Mouse (Mus musculus) cortical plate, adult 2 months (tissue): ENCODE results near the gene Dok5. TPM values are rescaled to one million over a fixed set of nuclear protein-coding genes. Genes with fewer than 3 reads are reported as not detected.

ENCODE experiments used
- H3K27ac ChIP-seq: fragments of 200-500 bp; 2 replicates; pipeline ENCODE4 v1.5.1; 2012; ENCODE audit warnings: low read length, control low read depth, inconsistent platforms; ENCODE audit not compliant: insufficient read depth
- H3K4me1 ChIP-seq: fragments of 200-500 bp; 2 replicates; pipeline ENCODE4 v1.6.1; 2011; ENCODE audit warnings: low read length; ENCODE audit not compliant: control insufficient read depth, insufficient read depth
- H3K4me3 ChIP-seq: fragments of 200-500 bp; 2 replicates; pipeline ENCODE4 v1.5.1; 2011; ENCODE audit warnings: mild to moderate bottlenecking, low read length, control low read depth; ENCODE audit not compliant: insufficient read depth
- CTCF ChIP-seq: fragments of 200-500 bp; IDR thresholded peaks from 2 replicates; pipeline ENCODE4 v1.5.1; 2011; ENCODE audit warnings: mild to moderate bottlenecking, control low read depth, low read length; ENCODE audit not compliant: insufficient read depth; ENCODE audit errors: extremely low read depth
- POLR2A ChIP-seq: fragments of 200-500 bp; IDR thresholded peaks from 2 replicates; pipeline ENCODE4 v1.6.1; 2011; ENCODE audit warnings: mild to moderate bottlenecking, low read length, control low read depth; ENCODE audit not compliant: insufficient read depth; ENCODE audit errors: extremely low read depth
- polyA plus RNA-seq: library from polyadenylated mRNA; depleted of rRNA; stranded (reverse); fragments of >200 nt; gene quantifications from 2 replicates; pipeline ENCODE4 v1.2.3, GENCODE M21; 2012

Dok5 gene
- polyA plus RNA-seq, 1 experiment = 32.9 TPM

- no peak overlapping the region for H3K27ac ChIP-seq
- TF ChIP-seq CTCF (peak; percentile 24; the same call in 1 of the 2 replicates), POLR2A (no peak)
- H3K4me3 ChIP-seq = no peak overlapping the region
- 0 out of 2 replicates have a peak, but pooled peaks cover 2% of the 10 kb centered on the region for H3K4me1 ChIP-seq
These were observed 132.4 kb downstream of the Dok5 start for GRCm38 (mm10) chr2:170864043-170864442.

- H3K27ac ChIP-seq = no peak overlapping the region
- TF ChIP-seq CTCF = no peak
- no peak for TF ChIP-seq POLR2A
- no peak overlapping the region for H3K4me3 ChIP-seq
- H3K4me1 ChIP-seq = 0 out of 2 replicates have a peak, but pooled peaks cover 2% of the 10 kb centered on the region
These were observed 133.2 kb downstream of the Dok5 start for GRCm38 (mm10) chr2:170864820-170865219.

GRCm38 (mm10) chr2:170870566-170870965, 139.0 kb downstream of the Dok5 start:
- Histone ChIP-seq H3K4me1 (0 out of 2 replicates have a peak, but pooled peaks cover 2% of the 10 kb centered on the region), H3K4me3 (no peak overlapping the region), H3K27ac (no peak overlapping the region)
- no peak for TF ChIP-seq POLR2A

GRCm38 (mm10) chr2:170871469-170871868, 139.9 kb downstream of the Dok5 start:
- Histone ChIP-seq H3K27ac (no peak overlapping the region), H3K4me1 (0 out of 2 replicates have a peak, but pooled peaks cover 2% of the 10 kb centered on the region), H3K4me3 (no peak overlapping the region)
- TF ChIP-seq POLR2A = no peak
- TF ChIP-seq CTCF = no peak

GRCm38 (mm10) chr2:170873382-170873781, 141.8 kb downstream of the Dok5 start:
- TF ChIP-seq CTCF (peak; percentile 88), POLR2A (no peak)
- Histone ChIP-seq H3K27ac (no peak overlapping the region), H3K4me1 (0 out of 2 replicates have a peak, but pooled peaks cover 2% of the 10 kb centered on the region), H3K4me3 (no peak overlapping the region)

GRCm38 (mm10) chr2:170877515-170877914, 145.9 kb downstream of the Dok5 start:
- H3K4me3 ChIP-seq = no peak overlapping the region
- H3K4me1 ChIP-seq = no peaks in the 10 kb centered on the region
- TF ChIP-seq POLR2A (no peak), CTCF (peak; percentile 79)
- H3K27ac ChIP-seq = no peak overlapping the region

GRCm38 (mm10) chr2:170877936-170878335, 146.3 kb downstream of the Dok5 start:
- TF ChIP-seq CTCF (no peak), POLR2A (no peak)
- Histone ChIP-seq H3K4me3 (no peak overlapping the region), H3K4me1 (no peaks in the 10 kb centered on the region), H3K27ac (no peak overlapping the region)

- no peak for TF ChIP-seq POLR2A
- TF ChIP-seq CTCF = no peak
- Histone ChIP-seq H3K27ac (no peak overlapping the region), H3K4me1 (no peaks in the 10 kb centered on the region; the same call in 1 of the 2 replicates), H3K4me3 (no peak overlapping the region)
These were observed 152.7 kb downstream of the Dok5 start for GRCm38 (mm10) chr2:170884209-170884801.

- H3K4me1 ChIP-seq = no peaks in the 10 kb centered on the region; the same call in 1 of the 2 replicates
- TF ChIP-seq CTCF (no peak), POLR2A (no peak)
- no peak overlapping the region for H3K27ac ChIP-seq
- no peak overlapping the region for H3K4me3 ChIP-seq
These were observed 156.4 kb downstream of the Dok5 start for GRCm38 (mm10) chr2:170887984-170888383.

- TF ChIP-seq CTCF (no peak), POLR2A (no peak)
- H3K4me3 ChIP-seq = no peak overlapping the region
- no peak overlapping the region for H3K27ac ChIP-seq
- peaks cover 3% of the 10 kb centered on the region; the same call in 1 of the 2 replicates for H3K4me1 ChIP-seq
These were observed 163.5 kb downstream of the Dok5 start for GRCm38 (mm10) chr2:170895096-170895495.
